Mouse (Mus musculus): Measurements from ENCODE around the gene Xaf1. TPM values are rescaled to one million over a fixed set of nuclear protein-coding genes. Genes with fewer than 3 reads are reported as not detected.

The Xaf1 gene
- total RNA-seq, 2 experiments from 2014 or later, result 3.5 to 6.9 TPM

GRCm38 (mm10) chr11:72353186-72353585 lies 51.8 kb downstream of the Xaf1 start:
- intact Hi-C loops (cut with DNase I), result no loop called here
- DNase-seq, result no peak

- peak; percentile 68 to 76 for DNase-seq
- intact Hi-C loops (cut with DNase I), result loop anchor here (2.0 to 5.0 kb wide), 2 partner anchors 74 to 207 kb away; no protein-coding TSS in a partner anchor
Observed at GRCm38 (mm10) chr11:72354971-72355728, 53.7 kb downstream of the Xaf1 start.

GRCm38 (mm10) chr11:72361385-72362346 lies 60.2 kb downstream of the Xaf1 start:
- no peak for DNase-seq
- intact Hi-C loops (cut with DNase I), result no loop called here

DNA sequence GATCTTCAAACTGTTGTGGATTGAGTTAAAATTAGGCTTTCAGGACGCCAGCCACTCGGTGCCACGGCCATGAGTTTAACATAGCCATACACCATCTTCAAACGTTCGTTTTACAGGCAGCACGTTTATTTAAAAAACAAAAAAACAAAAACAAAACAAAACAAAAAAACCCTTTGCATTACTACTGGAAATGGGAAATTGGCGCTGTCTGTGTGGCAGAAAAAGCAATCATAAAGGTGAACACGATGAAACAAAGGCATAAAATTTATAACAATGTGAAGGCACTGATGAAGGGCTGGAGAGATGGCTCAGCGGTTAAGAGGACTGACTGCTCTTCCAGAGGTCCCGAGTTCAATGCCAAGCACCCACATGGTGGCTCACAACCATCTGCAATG lies 60.9 kb downstream of the Xaf1 start, which contains the start of gene Tekt1:
TSS of gene Tekt1 (minus strand) at position 96 of the 395 bp plus-strand sequence.
- intact Hi-C loops (cut with DNase I), result no loop called here
- DNase-seq, result no peak

Other genes starting within 250 kb of the Xaf1 start
- gene Pitpnm3, start 165.9 kb upstream of the Xaf1 start, total RNA-seq (2021), result 1 to 10 TPM; 1.1 to 1.9 TPM
- under 1 TPM; 0.07 to 0.23 TPM for gene Gm43951, start 94.8 kb upstream of the Xaf1 start, total RNA-seq (2021)
- 1 to 10 TPM in 1 of 2 experiments, under 1 TPM in 1; 0.77 to 1.2 TPM for gene 4933427D14Rik, start 94.2 kb upstream of the Xaf1 start, total RNA-seq (2021)
- 10 to 100 TPM; 27.6 to 28.5 TPM for gene Txndc17, start 94.1 kb upstream of the Xaf1 start, total RNA-seq (2021)
- 1 to 10 TPM; 4.4 to 7.2 TPM for gene Med31, start 86.0 kb upstream of the Xaf1 start, total RNA-seq (2021)
- gene Slc13a5, start 34.4 kb upstream of the Xaf1 start, total RNA-seq (2021), result not detected
- gene Fbxo39, start 12.8 kb downstream of the Xaf1 start, total RNA-seq (2021), result not detected
- gene Tekt1, start 60.8 kb downstream of the Xaf1 start, total RNA-seq (2021), result 1 to 10 TPM in 1 of 2 experiments, under 1 TPM in 1; 0.92 to 1.1 TPM
- 100 to 1,000 TPM; 206 to 299 TPM for gene Smtnl2, start 110.1 kb downstream of the Xaf1 start, total RNA-seq (2021)
- 1 to 10 TPM in 1 of 2 experiments, under 1 TPM in 1; 0.28 to 1.0 TPM for gene Ggt6, start 133.9 kb downstream of the Xaf1 start, total RNA-seq (2021)
- 10 to 100 TPM; 48.6 to 58.9 TPM for gene Mybbp1a, start 139.7 kb downstream of the Xaf1 start, total RNA-seq (2021)
- gene Spns2, start 188.3 kb downstream of the Xaf1 start, total RNA-seq (2021), result 10 to 100 TPM; 21.3 to 25.1 TPM
- gene Spns3, start 248.9 kb downstream of the Xaf1 start, total RNA-seq (2021), result under 1 TPM; 0.10 to 0.12 TPM

Measured in gastrocnemius, postnatal 36 days (tissue).